Mouse (Mus musculus): ENCODE measurements around the gene Tns2. TPM values are rescaled to one million over a fixed set of nuclear protein-coding genes. Genes with fewer than 3 reads are reported as not detected.

Tns2 gene
- polyA plus RNA-seq, 1 experiment from 2014 or later, result 13.0 TPM

DNA sequence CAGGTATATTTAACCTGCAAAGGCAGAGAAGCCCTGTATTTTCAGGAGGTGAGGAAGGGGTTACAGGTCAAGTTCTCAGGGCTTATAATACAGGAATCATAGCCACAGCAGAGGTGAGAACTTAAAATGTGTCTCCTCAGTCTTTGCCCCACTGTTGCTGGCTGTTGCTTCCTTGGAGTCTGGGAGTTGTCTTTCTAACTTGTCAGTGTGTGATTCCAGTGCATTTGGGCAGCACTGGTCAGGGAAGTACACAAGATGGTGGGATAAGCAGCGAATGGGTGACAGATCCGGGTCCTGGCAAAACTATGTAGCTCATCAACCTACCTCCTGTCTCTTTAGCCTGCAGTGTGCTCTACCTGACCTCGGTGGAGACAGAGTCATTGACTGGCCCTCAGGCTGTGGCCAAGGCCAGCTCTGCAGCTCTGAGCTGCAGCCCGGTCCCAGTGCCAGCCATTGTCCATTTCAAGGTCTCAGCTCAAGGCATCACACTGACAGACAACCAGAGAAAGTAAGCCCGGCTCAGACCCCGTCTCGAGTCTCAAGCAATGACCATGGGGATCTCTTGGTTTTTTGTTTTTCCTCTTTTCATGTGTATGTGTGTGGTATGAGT, 14.5 kb downstream of the Tns2 start:
- Histone ChIP-seq H3K4me3 (no peak overlapping the region), H3K4me1 (no peaks in the 10 kb centered on the region), H3K27me3 (replicated peaks) (no peaks in the 10 kb centered on the region), H3K36me3 (peaks cover 45% of the 10 kb centered on the region), H3K9ac (no peak overlapping the region), H3K27ac (no peak overlapping the region), H3K4me2 (replicated peaks) (no peak overlapping the region), H3K9me3 (no peaks in the 10 kb centered on the region)
- 87% methylated on average over 7 of the region's 7 CpGs for WGBS
- no peak for ATAC-seq (ENCODE audit: low FRiP score, low read depth)

DNA sequence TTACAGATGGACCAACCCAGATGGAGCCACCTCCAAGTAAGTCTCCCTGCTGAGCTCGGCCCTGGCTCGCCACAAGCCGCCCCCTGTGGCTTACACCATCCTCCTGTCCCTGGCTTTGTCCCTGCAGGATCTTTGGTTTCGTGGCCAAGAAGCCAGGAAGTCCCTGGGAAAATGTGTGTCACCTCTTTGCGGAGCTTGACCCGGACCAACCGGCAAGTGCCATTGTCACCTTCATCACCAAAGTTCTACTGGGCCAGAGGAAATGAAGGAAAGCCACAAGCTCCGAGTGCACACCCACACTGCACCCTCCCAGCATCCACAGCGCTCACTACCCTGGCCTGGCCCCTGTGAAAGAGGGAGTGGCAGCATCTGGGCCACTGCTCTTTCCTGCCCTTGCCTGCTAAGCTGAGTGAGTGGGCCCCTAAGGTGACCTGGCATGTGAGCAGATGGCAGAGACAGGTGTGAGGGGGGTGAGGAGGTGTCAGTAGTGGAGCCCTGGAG, 15.6 kb downstream of the Tns2 start:
- no peak for ATAC-seq (ENCODE audit: low FRiP score, low read depth)

DNA sequence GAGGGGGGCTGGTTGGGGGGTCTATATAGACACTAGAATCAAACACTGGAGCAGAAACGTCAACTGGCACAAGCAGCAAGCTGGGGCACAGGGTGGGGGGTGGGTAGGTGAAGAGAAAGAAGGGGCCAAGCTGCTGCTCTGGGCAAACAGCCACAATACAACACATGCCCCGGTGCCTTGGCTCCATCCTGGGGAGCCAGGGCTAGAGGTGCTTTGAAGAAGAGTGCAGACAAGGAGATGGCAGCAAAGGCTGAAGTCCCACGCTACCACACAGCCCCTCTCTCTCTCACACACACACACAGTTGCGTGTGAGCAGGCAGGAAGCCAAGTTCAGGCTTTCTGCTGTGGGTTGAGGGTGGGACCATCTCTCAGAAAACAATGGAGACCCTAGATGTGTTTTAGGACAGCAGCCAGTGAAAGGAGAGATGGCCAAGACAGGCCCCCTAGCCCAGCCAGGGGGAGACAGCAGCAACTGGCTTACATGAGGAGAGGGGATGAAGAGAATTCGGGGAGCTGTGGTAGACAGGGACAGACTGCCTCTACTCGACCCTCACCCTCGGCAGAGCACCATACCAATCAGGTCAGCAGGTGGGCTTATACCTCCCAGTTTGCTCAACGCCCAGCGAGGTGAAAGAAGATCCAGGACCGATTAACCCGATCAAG, 16.7 kb downstream of the Tns2 start:
- Histone ChIP-seq H3K4me2 (replicated peaks) (no peak overlapping the region), H3K36me3 (peaks cover 59% of the 10 kb centered on the region), H3K9me3 (no peaks in the 10 kb centered on the region), H3K27ac (no peak overlapping the region), H3K9ac (no peak overlapping the region), H3K4me1 (no peaks in the 10 kb centered on the region), H3K4me3 (no peak overlapping the region), H3K27me3 (replicated peaks) (no peaks in the 10 kb centered on the region)
- ATAC-seq (ENCODE audit: low FRiP score, low read depth), result no peak
- WGBS, result 82% methylated on average over 11 of the region's 11 CpGs

More for the DNA sequence above, 15.6 kb downstream of the Tns2 start:
- H3K4me3 ChIP-seq, result no peak overlapping the region
- 81% methylated on average over 9 of the region's 9 CpGs for WGBS
- H3K36me3 ChIP-seq, result peaks cover 50% of the 10 kb centered on the region
- no peaks in the 10 kb centered on the region for H3K27me3 ChIP-seq (replicated peaks)
- H3K9ac ChIP-seq, result no peak overlapping the region
- H3K9me3 ChIP-seq, result no peaks in the 10 kb centered on the region
- H3K27ac ChIP-seq, result no peak overlapping the region
- H3K4me2 ChIP-seq (replicated peaks), result no peak overlapping the region
- no peaks in the 10 kb centered on the region for H3K4me1 ChIP-seq

DNA sequence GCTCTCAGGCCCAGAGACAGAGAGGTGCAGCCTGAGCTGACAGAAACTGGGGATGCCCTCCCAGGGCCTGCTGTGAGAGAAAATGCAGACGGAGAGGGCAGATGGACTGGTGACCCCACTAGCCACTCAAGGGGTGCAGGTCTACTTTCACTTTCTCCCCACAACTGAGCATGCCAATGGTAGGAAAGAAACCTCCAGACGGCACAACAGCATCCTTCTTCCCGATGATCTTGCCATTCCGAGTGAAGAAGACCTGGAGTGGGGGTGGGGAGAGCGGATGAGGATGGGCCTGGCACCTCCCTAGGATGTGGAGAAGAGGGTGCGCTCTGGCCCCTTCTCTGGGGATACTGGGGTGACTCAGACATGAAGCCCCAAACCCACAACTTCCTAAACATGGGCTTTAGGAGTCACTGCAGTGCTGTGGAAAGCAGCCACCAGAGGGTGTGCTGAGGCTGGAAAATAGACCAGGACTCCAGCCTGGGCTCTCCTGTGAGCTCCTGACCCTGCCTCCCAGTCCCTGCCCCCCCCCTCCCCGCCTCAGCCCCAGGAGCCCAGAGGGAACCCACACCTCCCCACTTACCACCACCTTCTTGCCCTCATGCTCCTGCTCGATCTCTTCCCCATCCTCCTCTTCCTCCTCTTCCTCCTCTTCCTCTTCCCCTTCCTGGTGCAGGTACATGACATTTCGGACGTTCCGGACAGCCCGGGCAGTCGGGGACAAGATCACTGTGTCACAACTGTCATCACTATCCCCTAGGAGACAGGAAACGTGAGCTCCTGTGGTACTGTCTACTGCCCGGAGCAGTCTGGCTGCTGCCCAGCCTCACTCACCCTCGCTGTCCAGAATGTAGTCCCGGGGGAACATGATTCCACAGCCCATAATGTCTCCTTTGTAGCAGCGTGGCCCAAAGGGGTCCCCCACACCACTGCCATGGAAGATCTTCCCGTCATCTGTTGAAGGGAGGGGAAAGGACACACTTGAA, 17.5 kb downstream of the Tns2 start:
- WGBS, result 76% methylated on average over 19 of the region's 19 CpGs
- Histone ChIP-seq H3K36me3 (peaks cover 65% of the 10 kb centered on the region), H3K4me2 (replicated peaks) (no peak overlapping the region), H3K9ac (no peak overlapping the region), H3K27me3 (replicated peaks) (no peaks in the 10 kb centered on the region), H3K9me3 (no peaks in the 10 kb centered on the region), H3K4me3 (no peak overlapping the region), H3K4me1 (no peaks in the 10 kb centered on the region), H3K27ac (no peak overlapping the region)
- ATAC-seq (ENCODE audit: low FRiP score, low read depth), result no peak

DNA sequence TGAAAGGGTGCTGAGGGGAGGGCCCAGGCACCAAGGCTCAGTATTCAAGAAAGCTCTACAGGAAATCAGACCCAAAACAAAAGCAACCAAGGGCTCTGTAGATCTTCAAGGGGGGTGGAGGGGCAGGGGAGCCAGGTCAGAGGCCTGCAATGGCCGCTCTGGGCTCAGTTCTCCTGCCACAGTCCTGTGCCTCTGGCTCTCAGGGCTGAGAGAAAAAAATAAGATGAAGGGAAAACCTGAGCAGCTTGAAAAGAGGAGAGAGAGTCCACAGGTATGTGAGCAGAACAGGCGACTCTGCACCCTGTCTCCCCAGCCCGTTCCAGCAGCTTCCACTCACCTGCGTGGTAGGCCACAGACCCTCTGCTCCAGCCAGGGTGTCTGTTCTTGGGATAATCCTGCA, 18.4 kb downstream of the Tns2 start:
- H3K4me1 ChIP-seq, result no peaks in the 10 kb centered on the region
- no peak for ATAC-seq (ENCODE audit: low FRiP score, low read depth)
- no peak overlapping the region for H3K27ac ChIP-seq
- WGBS, result 88% methylated on average over 4 of the region's 4 CpGs
- H3K4me2 ChIP-seq (replicated peaks), result no peak overlapping the region
- H3K4me3 ChIP-seq, result no peak overlapping the region
- no peaks in the 10 kb centered on the region for H3K27me3 ChIP-seq (replicated peaks)
- H3K9ac ChIP-seq, result no peak overlapping the region
- H3K9me3 ChIP-seq, result no peaks in the 10 kb centered on the region
- H3K36me3 ChIP-seq, result peaks cover 67% of the 10 kb centered on the region

DNA sequence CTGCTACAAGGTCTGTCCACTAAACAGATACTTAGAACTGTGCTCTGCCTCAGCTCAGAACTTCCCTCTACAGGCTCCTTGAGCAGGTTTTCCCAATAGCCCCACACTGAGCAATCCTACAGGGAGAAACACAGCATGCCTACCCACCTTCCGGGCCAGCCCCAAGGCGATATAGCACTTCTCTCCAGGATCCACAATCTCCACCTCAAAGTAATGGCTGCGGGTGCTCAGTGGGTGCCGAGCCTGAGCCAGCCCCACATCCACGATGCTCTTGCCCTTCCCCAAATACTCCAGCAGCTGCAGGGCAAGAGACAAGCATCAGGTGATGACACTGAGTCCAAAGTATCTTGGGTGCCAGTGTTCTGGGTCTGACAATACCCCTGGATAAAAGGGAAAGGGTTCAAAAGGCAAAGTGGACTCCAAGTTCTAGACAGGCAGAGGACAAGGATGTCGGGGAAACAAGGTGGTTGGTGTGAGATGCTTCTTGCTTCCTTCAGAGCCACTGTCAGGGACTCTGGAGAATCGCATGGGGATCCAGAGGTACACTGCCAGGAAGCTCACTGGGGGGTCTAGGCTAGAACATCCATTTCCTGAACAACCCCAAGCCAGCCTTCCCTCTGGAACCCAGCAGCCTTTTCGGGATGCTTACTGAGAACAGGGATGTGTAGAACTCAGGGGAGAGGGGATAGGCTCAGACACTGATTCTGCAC, 19.1 kb downstream of the Tns2 start:
- H3K27me3 ChIP-seq (replicated peaks), result no peaks in the 10 kb centered on the region
- H3K9ac ChIP-seq, result no peak overlapping the region
- no peak overlapping the region for H3K4me2 ChIP-seq (replicated peaks)
- WGBS, result 78% methylated on average over 8 of the region's 8 CpGs
- no peak overlapping the region for H3K27ac ChIP-seq
- H3K4me1 ChIP-seq, result no peaks in the 10 kb centered on the region
- no peak for ATAC-seq (ENCODE audit: low FRiP score, low read depth)
- peaks cover 69% of the 10 kb centered on the region for H3K36me3 ChIP-seq
- no peaks in the 10 kb centered on the region for H3K9me3 ChIP-seq
- no peak overlapping the region for H3K4me3 ChIP-seq

DNA sequence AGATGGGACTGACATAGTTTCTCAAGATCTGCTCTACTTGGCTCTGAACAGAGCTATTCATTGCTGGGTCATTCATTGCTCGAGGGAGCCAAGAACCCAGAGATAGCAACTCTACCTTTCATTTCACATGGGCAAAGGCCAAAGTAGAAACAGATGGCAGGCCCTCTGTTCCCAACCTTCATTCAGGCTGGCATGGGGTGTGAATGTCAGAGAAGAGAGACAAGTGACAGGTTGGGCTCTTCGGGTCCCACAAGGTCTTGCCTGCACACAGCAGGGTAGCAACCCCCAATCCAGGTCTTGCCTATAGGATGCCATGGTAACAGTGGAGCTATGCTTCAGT, 19.6 kb downstream of the Tns2 start:
- Histone ChIP-seq H3K36me3 (peaks cover 74% of the 10 kb centered on the region), H3K27me3 (replicated peaks) (no peaks in the 10 kb centered on the region), H3K27ac (no peak overlapping the region), H3K4me2 (replicated peaks) (no peak overlapping the region), H3K9ac (no peak overlapping the region), H3K9me3 (no peaks in the 10 kb centered on the region), H3K4me1 (no peaks in the 10 kb centered on the region), H3K4me3 (no peak overlapping the region)
- WGBS, result 82% methylated on average over 2 of the region's 2 CpGs
- ATAC-seq (ENCODE audit: low FRiP score, low read depth), result no peak

DNA sequence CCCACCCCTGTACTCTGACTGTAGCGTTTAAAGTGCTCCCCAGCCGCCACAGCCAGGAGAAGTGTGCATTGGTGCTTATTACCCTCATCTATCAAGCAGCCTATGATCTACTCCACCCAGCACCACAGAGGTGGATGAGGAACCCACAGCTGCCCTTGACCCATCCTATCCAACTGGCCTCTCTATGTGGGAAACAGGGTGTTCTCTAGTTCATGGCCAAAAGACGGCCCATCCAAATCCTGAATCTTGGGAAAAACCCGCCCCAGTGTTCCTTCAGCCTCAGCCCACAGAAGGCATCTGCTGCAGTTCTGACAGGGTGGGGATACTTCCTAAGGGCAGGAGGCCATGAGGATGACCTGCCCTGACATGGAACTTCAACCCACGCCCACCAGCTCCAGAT, 20.3 kb downstream of the Tns2 start:
- Histone ChIP-seq H3K4me3 (no peak overlapping the region), H3K36me3 (peaks cover 76% of the 10 kb centered on the region), H3K4me1 (no peaks in the 10 kb centered on the region), H3K4me2 (replicated peaks) (no peak overlapping the region), H3K27ac (no peak overlapping the region), H3K9me3 (no peaks in the 10 kb centered on the region), H3K9ac (no peak overlapping the region), H3K27me3 (replicated peaks) (no peaks in the 10 kb centered on the region)
- ATAC-seq (ENCODE audit: low FRiP score, low read depth), result no peak
- WGBS, result 90% methylated on average over 5 of the region's 5 CpGs

DNA sequence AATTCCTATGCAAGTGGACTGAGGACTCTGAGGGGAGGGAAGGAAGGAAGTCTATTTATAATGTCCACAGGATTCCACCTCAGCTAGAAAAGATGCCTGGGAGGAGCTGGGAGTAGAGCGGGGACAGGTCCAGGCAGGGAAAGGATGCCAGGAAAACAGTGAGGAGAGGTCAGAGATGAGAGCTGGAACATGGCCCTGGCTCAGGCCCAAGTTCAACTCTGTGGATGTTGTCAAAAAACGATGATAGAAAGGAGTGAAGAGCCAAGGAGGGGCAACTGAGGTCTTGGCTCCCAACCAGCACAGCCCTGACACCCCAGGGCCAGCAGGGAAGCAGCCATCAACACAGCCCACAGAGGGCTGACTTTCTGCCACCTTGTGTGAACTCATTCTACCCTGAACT, 26.1 kb downstream of the Tns2 start:
- WGBS, result 78% methylated on average over 2 of the region's 2 CpGs
- no peak for ATAC-seq (ENCODE audit: low FRiP score, low read depth)
- H3K27me3 ChIP-seq (replicated peaks), result no peaks in the 10 kb centered on the region

DNA sequence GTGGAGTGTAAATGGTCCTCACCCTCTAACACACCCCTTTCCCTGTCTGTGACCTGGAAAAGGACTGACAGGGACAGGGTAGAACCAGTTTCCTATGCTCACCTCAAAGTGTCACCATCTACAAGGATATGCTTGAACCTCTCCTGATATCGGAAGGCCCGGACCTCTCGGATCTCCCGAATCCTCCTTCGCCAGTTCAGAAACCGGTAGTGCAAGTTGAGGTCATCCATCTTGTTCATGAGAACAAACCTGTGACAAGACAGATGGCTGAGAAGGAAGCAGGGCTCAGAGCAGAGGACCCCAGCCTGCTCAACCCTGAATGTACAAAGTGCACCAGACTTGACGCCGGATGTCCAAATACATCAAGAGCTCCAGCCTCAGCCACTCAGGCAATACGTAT, 33.1 kb downstream of the Tns2 start:
- Histone ChIP-seq H3K4me1 (peaks cover 12% of the 10 kb centered on the region), H3K27me3 (replicated peaks) (no peaks in the 10 kb centered on the region), H3K9me3 (no peaks in the 10 kb centered on the region), H3K9ac (no peak overlapping the region), H3K4me2 (replicated peaks) (no peak overlapping the region), H3K4me3 (no peak overlapping the region), H3K27ac (no peak overlapping the region), H3K36me3 (peaks cover 46% of the 10 kb centered on the region)
- no peak for ATAC-seq (ENCODE audit: low FRiP score, low read depth)
- 90% methylated on average over 9 of the region's 9 CpGs for WGBS

More for the DNA sequence above, 26.1 kb downstream of the Tns2 start:
- Histone ChIP-seq H3K27ac (no peak overlapping the region), H3K9me3 (no peaks in the 10 kb centered on the region), H3K9ac (no peak overlapping the region), H3K4me2 (replicated peaks) (no peak overlapping the region), H3K4me3 (no peak overlapping the region), H3K4me1 (no peaks in the 10 kb centered on the region), H3K36me3 (peaks cover 79% of the 10 kb centered on the region)

DNA sequence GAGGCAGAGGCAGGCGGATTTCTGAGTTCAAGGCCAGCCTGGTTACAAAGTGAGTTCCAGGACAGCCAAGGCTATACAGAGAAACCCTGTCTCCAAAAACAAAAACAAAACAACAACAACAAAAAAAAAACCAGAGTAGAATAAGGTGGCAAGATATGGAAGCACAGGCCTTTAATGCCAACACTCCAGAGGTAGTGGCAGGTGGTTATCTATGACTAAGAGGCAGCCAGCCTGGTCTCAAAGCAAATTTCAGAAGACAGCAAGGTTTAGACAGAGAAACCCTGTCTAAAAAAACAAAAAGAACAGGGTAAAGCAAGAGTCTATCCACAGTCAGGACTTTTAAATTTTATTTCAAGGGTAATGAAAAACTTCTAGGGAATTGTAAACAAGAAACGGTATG, 34.5 kb downstream of the Tns2 start:
- Histone ChIP-seq H3K9ac (no peak overlapping the region), H3K27me3 (replicated peaks) (no peaks in the 10 kb centered on the region), H3K4me3 (no peak overlapping the region; the same call in 1 of the 2 replicates), H3K9me3 (no peaks in the 10 kb centered on the region), H3K36me3 (peaks cover 33% of the 10 kb centered on the region), H3K27ac (no peak overlapping the region), H3K4me1 (peaks cover 12% of the 10 kb centered on the region), H3K4me2 (replicated peaks) (peak overlapping the region; percentile 77)
- no peak for ATAC-seq (ENCODE audit: low FRiP score, low read depth)
- 92% methylated on average over 2 of the region's 2 CpGs for WGBS

Measured in neural tube, embryonic 12.5 days (tissue).